Mouse (Mus musculus) midbrain, embryonic 13.5 days (tissue): ENCODE results near the gene Phf2. TPM values are rescaled to one million over a fixed set of nuclear protein-coding genes. Genes with fewer than 3 reads are reported as not detected.

Source experiments
- ATAC-seq: fragments of 200-750 bp; cut with Nextera tagmentation; 2 replicates; pipeline ENCODE4 v1.8.0; 2017; ENCODE audit warnings: mild to moderate bottlenecking, moderate TSS enrichment, moderate library complexity
- H3K27ac ChIP-seq: fragments of 300-500 bp; sonication (generic); 2 replicates; pipeline ENCODE4 v1.5.1; 2015; ENCODE audit warnings: inconsistent platforms, mild to moderate bottlenecking, moderate library complexity
- H3K27me3 ChIP-seq: fragments of 300-500 bp; sonication (generic); 2 replicates; pipeline ENCODE4 v1.6.1; 2015; ENCODE audit warnings: mild to moderate bottlenecking, inconsistent platforms
- H3K36me3 ChIP-seq: fragments of 300-500 bp; sonication (generic); 2 replicates; pipeline ENCODE4 v1.6.1; 2015; ENCODE audit warnings: mild to moderate bottlenecking, inconsistent platforms
- H3K4me1 ChIP-seq: fragments of 300-500 bp; sonication (generic); replicated peaks from 2 replicates; pipeline ENCODE4 v1.6.1; 2015; ENCODE audit warnings: inconsistent platforms
- H3K4me2 ChIP-seq: fragments of 300-500 bp; sonication (generic); replicated peaks from 2 replicates; pipeline ENCODE4 v1.6.1; 2015; ENCODE audit warnings: moderate library complexity, mild to moderate bottlenecking, inconsistent platforms
- H3K4me3 ChIP-seq: fragments of 300-500 bp; sonication (generic); replicated peaks from 2 replicates; pipeline ENCODE4 v1.5.1; 2015; ENCODE audit warnings: mild to moderate bottlenecking, inconsistent platforms
- H3K9ac ChIP-seq: fragments of 300-500 bp; sonication (generic); replicated peaks from 2 replicates; pipeline ENCODE4 v1.6.1; 2015; ENCODE audit warnings: mild to moderate bottlenecking, inconsistent platforms
- H3K9me3 ChIP-seq: fragments of 300-500 bp; sonication (generic); 2 replicates; pipeline ENCODE4 v1.6.1; 2016; ENCODE audit warnings: mild to moderate bottlenecking, inconsistent platforms
- WGBS: fragments of 180-500 bp; shearing (Covaris S2); methylation state at CpG from one replicate; pipeline ENCODE4 v1.1.7; 2015; 5-methylcytosine and 5-hydroxymethylcytosine counted together
- polyA plus RNA-seq: library from polyadenylated mRNA; unstranded; fragments of >200 nt; fragmentation: Nextera tagmentation; extraction: Ambion mirVana; gene quantifications from 2 replicates; pipeline ENCODE4 v1.2.1, GENCODE M21; 2015

Gene Phf2
- polyA plus RNA-seq, 1 experiment from 2014 or later, result 12.0 TPM

DNA sequence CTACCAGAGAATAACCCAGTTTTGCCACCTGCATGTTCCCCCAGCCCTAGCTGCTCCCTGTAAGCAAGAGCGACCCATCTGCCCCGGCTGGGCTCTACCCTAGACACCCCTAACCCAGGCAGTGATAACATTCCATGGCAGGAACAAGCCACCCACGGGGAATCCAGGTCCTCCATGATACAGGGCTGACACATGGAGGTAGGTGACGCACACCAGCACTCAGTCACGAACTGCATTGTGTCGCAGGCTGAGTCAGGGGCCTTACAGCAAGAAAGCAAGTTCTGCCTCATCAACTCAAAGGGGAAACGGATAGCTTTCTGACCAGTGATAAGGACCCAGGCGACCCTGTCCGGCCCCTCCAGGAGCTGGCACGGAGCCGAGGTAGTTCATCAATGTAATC is 74.0 kb downstream of the Phf2 start:
- Histone ChIP-seq H3K9me3 (no peaks in the 10 kb centered on the region), H3K4me2 (no peak overlapping the region), H3K4me1 (peaks cover 4% of the 10 kb centered on the region; the same call in 1 of the 2 replicates), H3K9ac (no peak overlapping the region), H3K27me3 (no peaks in the 10 kb centered on the region), H3K4me3 (no peak overlapping the region), H3K27ac (no peak overlapping the region), H3K36me3 (peaks cover 6% of the 10 kb centered on the region; the same call in 1 of the 2 replicates)
- no peak for ATAC-seq
- 82% methylated on average over 11 of the region's 11 CpGs for WGBS

DNA sequence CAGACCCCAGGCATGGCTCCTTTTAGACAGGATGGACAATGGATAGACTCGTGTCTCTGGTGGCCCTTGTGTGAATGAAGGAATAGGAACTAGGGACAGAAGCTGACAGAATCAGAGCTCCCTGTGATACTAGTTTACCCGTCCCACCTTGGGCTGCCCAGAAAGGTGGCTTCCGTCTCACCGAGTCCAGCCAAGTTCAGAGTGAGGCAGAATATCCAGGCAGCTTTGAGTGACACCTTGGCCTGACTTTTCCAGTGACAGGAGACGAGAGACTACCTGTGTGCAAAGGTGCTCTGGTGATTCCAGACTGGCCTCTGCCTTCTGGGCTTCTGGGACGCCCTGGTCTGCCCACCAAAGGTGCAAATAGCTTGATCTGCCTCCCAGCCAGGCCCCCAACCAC is 75.2 kb downstream of the Phf2 start:
- H3K4me1 ChIP-seq, result peaks cover 4% of the 10 kb centered on the region; the same call in 1 of the 2 replicates
- 87% methylated on average over 6 of the region's 6 CpGs for WGBS
- no peak for ATAC-seq

DNA sequence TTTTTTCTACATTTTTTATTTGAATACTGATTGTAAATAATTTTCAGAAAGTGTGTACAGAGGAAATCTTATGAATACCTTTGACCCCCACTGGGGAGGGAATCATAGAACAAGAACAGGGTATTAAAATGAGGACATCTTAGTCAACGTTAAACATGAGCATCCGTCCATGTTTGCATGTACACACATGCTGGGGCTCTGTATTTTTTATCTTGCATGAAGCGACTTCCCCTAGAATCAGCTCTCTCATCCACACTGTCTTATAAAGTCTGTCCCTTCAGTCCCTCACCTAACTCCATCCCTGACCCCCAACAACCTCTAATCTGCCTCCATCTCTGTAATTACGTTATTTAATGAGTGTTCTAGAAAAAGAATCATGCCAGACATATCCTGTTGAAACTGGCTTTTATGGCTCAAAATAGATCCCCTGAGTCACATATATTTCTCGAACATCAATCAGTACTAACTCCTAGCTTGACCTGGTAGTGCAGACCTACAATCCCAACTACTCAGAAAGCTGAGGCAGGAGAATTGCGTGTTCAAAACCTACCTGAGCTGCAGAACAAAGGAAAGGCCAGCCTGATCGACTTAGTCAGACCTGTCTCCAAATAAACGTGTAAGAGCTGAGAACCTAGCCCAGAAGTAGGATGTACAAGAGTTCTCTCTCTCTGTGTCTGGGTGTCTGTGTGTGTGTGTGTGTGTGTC is 86.2 kb downstream of the Phf2 start:
- H3K4me1 ChIP-seq, result peaks cover 31% of the 10 kb centered on the region
- H3K27ac ChIP-seq, result no peak overlapping the region
- no peak overlapping the region for H3K4me3 ChIP-seq
- H3K4me2 ChIP-seq, result no peak overlapping the region
- no peaks in the 10 kb centered on the region for H3K36me3 ChIP-seq
- 0 out of 2 replicates have a peak, but pooled peaks cover 3% of the 10 kb centered on the region for H3K27me3 ChIP-seq
- 79% methylated on average over 8 of the region's 8 CpGs for WGBS
- H3K9me3 ChIP-seq, result no peaks in the 10 kb centered on the region
- no peak for ATAC-seq
- no peak overlapping the region for H3K9ac ChIP-seq

More for the DNA sequence above, 75.2 kb downstream of the Phf2 start:
- Histone ChIP-seq H3K9me3 (no peaks in the 10 kb centered on the region), H3K4me2 (no peak overlapping the region), H3K36me3 (no peaks in the 10 kb centered on the region), H3K4me3 (no peak overlapping the region), H3K9ac (no peak overlapping the region), H3K27ac (no peak overlapping the region), H3K27me3 (no peaks in the 10 kb centered on the region)

DNA sequence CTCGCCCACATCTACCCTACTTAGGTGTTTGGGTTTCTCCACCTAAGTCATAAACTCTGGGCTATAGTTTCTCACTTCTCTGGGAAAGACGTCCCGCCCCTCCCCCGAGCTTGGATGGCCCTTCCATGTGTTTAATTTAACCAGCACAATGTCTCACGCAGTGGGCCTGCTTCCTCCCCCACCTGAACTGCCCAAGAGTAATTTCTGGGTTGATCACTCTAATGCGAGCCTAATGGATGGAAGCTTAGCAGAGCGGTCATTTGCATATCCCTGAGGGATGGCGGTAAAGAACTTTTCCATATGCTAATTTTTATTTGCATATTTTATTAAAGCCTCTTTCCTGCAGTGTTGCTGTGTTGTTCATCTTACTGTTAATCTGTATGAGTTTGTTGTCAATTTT is 86.8 kb downstream of the Phf2 start:
- H3K9ac ChIP-seq, result no peak overlapping the region
- H3K27ac ChIP-seq, result peak overlapping the region; percentile 26; the same call in 1 of the 2 replicates
- H3K36me3 ChIP-seq, result no peaks in the 10 kb centered on the region
- H3K4me3 ChIP-seq, result no peak overlapping the region
- H3K4me1 ChIP-seq, result peaks cover 31% of the 10 kb centered on the region
- H3K27me3 ChIP-seq, result 0 out of 2 replicates have a peak, but pooled peaks cover 3% of the 10 kb centered on the region
- 46% methylated on average over 8 of the region's 8 CpGs for WGBS
- ATAC-seq, result peak; percentile 82
- no peak overlapping the region for H3K4me2 ChIP-seq
- H3K9me3 ChIP-seq, result no peaks in the 10 kb centered on the region

DNA sequence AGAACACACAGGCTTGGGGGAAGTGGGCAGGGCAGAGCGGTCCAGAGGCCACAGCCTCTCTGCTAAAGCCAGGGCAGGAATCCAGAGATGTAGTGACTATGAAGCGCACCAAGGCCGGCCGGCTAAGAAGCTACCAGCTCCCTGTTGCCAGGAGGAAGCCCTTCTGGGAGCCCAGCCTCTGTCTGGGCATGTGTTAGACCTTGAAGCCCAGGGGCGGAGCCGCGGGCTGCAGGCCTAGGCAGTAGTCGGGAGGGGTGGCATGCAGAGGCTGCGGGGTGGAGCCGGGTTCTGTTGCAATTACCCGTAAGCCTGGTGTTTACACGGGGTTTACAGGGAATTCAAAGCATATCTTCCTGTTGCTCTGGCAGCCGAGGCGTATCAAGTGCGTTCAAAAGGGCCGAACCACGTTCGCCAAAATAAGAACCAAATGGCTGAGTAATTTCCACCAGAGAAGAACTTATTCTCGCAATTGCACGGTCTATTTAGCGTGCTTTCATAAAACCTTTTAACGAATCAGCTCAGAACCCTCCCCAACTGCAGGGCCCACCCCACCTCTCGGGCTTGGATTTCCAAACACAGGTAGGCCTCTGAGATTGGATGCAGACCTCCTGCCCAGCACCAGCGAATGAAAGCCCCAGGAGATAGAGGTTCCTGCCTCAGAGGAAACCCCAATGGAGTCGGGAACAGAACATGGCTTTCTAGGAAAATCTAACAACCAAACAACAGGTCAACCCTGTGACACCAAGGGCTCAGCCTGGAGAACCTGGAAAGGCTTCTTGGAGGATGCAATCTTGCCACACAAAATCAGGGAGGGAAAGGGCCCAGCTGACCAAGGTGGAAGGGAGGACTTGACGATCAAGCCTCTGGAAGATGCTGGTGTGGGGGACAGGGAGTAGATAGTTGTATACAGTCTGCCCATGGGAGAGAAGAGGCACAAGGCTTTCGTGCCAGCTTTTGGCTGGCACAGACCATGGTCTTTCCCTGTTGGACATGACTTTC is 87.9 kb downstream of the Phf2 start:
- Histone ChIP-seq H3K4me2 (no peak overlapping the region), H3K4me1 (peaks cover 31% of the 10 kb centered on the region), H3K27me3 (0 out of 2 replicates have a peak, but pooled peaks cover 3% of the 10 kb centered on the region), H3K36me3 (no peaks in the 10 kb centered on the region), H3K27ac (no peak overlapping the region), H3K9me3 (no peaks in the 10 kb centered on the region), H3K4me3 (no peak overlapping the region), H3K9ac (no peak overlapping the region)
- WGBS, result 38% methylated on average over 27 of the region's 27 CpGs
- peak; percentile 68 for ATAC-seq

DNA sequence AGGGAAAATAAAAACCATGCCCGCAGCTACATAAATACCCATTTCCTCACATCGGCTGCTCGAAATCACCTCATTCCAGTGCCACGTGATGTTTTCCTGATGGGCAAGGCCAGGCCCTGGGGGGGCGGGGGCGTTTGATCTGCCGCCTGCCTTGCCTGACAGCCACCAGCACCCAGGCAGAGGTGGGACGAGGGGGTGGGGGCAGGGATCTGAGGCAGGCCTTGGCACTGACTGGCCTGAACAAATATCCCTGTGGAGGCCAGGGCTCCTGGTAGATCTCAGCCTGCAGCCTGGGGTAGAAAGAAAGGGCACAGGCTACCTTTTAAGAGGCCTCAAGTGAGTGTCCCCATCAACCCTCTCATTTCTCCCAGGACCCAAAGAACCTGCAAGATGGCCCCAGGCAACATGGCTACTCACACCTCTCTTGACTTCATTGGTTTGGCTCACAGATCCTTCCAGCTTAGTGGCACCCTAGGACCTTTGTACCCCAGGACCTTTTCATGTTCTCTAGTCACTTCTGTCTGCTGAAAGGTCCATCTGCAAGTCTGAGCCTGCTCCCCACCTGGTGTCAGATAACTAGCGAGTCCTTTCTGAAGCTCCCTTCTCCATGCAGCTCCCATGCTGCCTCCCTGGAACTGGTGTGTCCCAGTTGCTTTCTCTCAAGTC is 90.4 kb downstream of the Phf2 start:
- H3K27ac ChIP-seq, result no peak overlapping the region
- H3K36me3 ChIP-seq, result no peaks in the 10 kb centered on the region
- H3K9ac ChIP-seq, result no peak overlapping the region
- H3K27me3 ChIP-seq, result 0 out of 2 replicates have a peak, but pooled peaks cover 3% of the 10 kb centered on the region
- peaks cover 31% of the 10 kb centered on the region for H3K4me1 ChIP-seq
- 64% methylated on average over 9 of the region's 9 CpGs for WGBS
- H3K9me3 ChIP-seq, result no peaks in the 10 kb centered on the region
- no peak overlapping the region for H3K4me2 ChIP-seq
- H3K4me3 ChIP-seq, result no peak overlapping the region
- ATAC-seq, result no peak

DNA sequence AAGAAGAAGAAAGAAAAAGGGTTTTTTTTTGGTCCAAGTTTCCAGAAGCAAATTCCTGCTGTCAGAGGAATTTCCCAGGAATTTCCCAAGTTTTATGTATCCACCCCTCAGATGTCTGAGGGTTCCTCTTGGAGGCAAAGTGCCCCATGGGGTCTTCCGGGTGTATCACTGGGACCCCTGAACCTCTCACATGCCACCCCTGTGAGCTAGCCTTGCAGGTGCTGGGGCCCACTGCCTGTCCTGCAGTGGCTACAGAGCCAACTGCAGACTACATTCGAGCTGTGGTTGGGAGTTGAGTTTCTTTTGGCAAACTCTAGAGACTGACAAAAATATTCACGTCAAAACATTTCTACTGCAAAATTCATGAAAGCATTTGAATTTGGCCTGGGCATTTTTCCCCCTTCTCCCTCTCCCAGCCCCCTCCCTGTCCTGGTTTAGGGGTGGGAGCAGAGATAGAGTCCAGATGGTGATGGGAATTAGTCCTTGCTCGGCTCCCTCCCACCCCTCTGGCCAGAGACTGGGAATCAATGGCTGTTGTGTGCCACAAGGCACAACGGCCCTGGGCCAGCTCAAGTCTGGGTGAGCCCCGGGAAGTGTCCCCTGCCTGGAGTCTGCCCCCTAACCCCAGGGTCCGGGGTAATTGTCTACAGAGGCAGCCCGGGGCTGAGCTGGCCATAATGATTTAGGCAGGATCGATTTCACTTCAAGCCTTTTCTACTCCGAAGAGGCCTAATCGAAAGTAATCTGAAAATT is 91.2 kb downstream of the Phf2 start:
- Histone ChIP-seq H3K4me2 (no peak overlapping the region), H3K9ac (no peak overlapping the region), H3K36me3 (no peaks in the 10 kb centered on the region), H3K4me3 (no peak overlapping the region), H3K27ac (no peak overlapping the region), H3K9me3 (no peaks in the 10 kb centered on the region), H3K27me3 (0 out of 2 replicates have a peak, but pooled peaks cover 3% of the 10 kb centered on the region), H3K4me1 (peaks cover 31% of the 10 kb centered on the region)
- 51% methylated on average over 11 of the region's 11 CpGs for WGBS
- ATAC-seq, result peak; percentile 32; the same call in 1 of the 2 replicates

DNA sequence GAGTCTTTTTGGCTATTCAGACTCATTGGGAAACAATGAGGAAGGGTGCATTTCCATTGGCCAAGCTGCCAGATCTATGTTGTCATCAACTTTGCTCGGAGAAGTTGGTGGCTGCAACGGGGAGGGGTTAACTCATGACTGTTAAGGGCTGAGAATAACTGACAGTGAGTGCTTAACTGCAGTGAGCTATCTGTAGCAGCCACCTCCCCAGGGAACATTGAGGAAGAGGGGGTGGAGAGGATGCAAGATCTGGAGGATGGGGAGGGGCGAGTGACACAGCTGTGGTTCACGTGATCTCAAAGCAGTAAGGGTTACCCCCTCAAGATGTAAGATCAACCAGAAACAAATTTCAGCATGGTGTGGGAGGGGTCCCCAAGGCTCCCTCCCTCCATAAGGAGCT is 92.8 kb downstream of the Phf2 start:
- ATAC-seq, result no peak
- no peak overlapping the region for H3K27ac ChIP-seq
- no peak overlapping the region for H3K9ac ChIP-seq
- H3K9me3 ChIP-seq, result no peaks in the 10 kb centered on the region
- H3K4me3 ChIP-seq, result no peak overlapping the region
- WGBS, result 67% methylated on average over 4 of the region's 4 CpGs
- no peaks in the 10 kb centered on the region for H3K36me3 ChIP-seq
- no peaks in the 10 kb centered on the region for H3K27me3 ChIP-seq
- peaks cover 17% of the 10 kb centered on the region for H3K4me1 ChIP-seq
- H3K4me2 ChIP-seq, result no peak overlapping the region

DNA sequence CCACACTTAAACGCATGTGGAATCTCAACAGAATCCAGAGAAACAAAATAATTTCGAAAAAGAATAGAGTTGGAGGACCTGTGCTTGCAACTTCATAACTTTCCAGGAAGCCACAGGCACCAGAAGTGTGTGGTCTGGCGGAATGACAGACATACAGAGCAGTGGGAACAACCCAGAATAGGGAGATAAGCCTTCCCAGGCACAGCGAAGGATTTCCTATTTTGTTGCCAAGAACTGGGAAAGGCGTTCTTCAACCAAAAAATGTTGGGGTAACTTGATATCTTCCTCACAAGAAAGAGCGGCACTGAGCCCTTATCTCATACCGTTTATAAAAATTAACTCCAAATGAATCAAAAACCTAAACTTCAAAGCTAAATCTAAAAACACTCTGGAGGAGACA is 96.4 kb downstream of the Phf2 start:
- ATAC-seq, result no peak
- Histone ChIP-seq H3K27me3 (no peaks in the 10 kb centered on the region), H3K27ac (no peak overlapping the region), H3K9ac (no peak overlapping the region), H3K4me2 (no peak overlapping the region), H3K36me3 (no peaks in the 10 kb centered on the region), H3K4me3 (no peak overlapping the region), H3K9me3 (no peaks in the 10 kb centered on the region), H3K4me1 (no peaks in the 10 kb centered on the region)
- WGBS, result 87% methylated on average over 7 of the region's 7 CpGs

DNA sequence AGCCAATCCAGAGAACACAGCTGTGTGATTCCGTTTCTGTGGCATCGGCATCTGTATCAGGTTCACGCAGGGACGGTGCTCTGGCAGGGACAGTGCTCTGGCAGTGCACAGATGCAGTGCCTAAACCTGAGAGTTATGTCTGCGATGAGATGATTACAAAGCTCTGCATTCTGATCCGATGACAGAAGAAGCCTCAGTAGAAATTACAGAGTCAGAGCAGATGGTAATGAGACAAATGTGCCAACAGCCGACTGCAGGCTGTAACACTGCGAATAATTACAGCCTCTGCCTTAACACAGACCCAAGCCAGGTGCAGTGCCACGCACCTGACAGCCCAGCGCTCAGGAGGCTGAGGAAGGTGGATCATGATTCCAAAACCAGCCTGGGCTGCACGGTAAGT is 102.8 kb downstream of the Phf2 start:
- Histone ChIP-seq H3K9ac (no peak overlapping the region), H3K27ac (no peak overlapping the region), H3K9me3 (no peaks in the 10 kb centered on the region), H3K4me2 (no peak overlapping the region), H3K4me1 (peaks cover 11% of the 10 kb centered on the region), H3K36me3 (no peaks in the 10 kb centered on the region), H3K27me3 (no peaks in the 10 kb centered on the region), H3K4me3 (no peak overlapping the region)
- 0 out of 2 replicates have a peak, but pooled peaks have one; percentile 43 for ATAC-seq
- 72% methylated on average over 11 of the region's 11 CpGs for WGBS

DNA sequence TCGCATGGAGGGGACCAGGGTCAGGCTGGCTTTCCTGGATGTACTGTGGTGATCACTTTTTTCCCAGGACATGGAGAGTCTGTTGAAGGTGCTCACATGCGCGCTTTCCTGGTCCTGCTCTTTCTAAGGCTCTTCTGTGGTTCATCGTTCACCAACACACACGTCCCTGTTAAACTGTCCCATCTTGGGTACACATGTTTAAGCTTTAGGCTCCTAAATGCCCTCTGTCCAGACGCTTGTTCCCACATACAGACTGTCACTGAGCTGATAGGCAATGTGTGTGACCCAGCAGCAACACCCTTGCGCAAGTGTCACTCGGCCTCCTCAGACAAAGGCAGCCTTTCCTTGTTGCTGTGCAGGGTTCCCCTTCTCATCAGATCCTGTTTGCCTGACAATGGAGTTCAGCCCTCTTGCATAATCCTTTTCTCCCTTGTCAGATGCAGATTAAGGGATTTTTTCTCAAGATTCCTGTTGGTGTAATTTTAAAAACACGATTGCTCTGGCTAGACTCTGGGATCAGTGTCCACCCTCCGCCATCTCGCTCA is 107.1 kb downstream of the Phf2 start:
- Histone ChIP-seq H3K27ac (0 out of 2 replicates have a peak overlapping the region, but pooled peaks have one; percentile 14), H3K9ac (no peak overlapping the region), H3K4me3 (no peak overlapping the region), H3K4me1 (peaks cover 11% of the 10 kb centered on the region), H3K9me3 (no peaks in the 10 kb centered on the region), H3K27me3 (no peaks in the 10 kb centered on the region), H3K36me3 (no peaks in the 10 kb centered on the region), H3K4me2 (no peak overlapping the region)
- WGBS, result 23% methylated on average over 11 of the region's 11 CpGs
- 0 out of 2 replicates have a peak, but pooled peaks have one; percentile 48 for ATAC-seq
